Mouse (Mus musculus): ENCODE data around the gene Slfn2.

DNA sequence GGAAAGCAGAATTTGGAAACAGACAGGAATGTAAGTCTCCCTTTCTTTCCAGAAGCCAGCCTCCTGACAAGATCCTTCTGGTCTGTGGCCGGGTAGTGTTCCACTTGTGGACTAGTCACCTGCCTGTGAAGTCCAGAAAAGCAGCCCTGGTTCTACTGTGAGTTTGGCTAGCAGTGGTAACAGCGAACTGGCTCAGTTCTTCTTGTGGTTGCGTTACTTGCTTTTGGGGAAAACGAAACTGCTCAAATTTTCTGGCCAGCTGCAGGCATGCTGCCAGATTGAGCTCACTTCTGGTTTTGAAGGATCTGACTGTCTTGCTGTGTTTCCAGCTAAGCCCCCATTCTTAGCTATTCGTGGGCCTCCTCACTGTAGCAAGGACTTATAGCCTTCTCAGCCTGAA, 44.3 kb upstream of the Slfn2 start, which contains the start of gene Slfn8:
- TF ChIP-seq POLR2A (IDR thresholded peaks at IDR 0.05; ENCODE audit: borderline replicate concordance, extremely low read depth, insufficient read depth, insufficient read length, poor library complexity, severe bottlenecking): no peak
- TF ChIP-seq CTCF (IDR thresholded peaks at IDR 0.05; ENCODE audit: borderline replicate concordance, extremely low read depth, insufficient read depth, insufficient read length): no peak
